Mouse (Mus musculus): ENCODE measurements at regions not wholly inside any gene's neighbourhood (a gene's known extent, or its start where the extent isn't known, plus 50 kb on each side); places are given as distances from the start of the nearest gene placed in this dataset.
A peak's percentile ranks its signal among the peaks of the same experiment; 100 is the strongest.

DNA sequence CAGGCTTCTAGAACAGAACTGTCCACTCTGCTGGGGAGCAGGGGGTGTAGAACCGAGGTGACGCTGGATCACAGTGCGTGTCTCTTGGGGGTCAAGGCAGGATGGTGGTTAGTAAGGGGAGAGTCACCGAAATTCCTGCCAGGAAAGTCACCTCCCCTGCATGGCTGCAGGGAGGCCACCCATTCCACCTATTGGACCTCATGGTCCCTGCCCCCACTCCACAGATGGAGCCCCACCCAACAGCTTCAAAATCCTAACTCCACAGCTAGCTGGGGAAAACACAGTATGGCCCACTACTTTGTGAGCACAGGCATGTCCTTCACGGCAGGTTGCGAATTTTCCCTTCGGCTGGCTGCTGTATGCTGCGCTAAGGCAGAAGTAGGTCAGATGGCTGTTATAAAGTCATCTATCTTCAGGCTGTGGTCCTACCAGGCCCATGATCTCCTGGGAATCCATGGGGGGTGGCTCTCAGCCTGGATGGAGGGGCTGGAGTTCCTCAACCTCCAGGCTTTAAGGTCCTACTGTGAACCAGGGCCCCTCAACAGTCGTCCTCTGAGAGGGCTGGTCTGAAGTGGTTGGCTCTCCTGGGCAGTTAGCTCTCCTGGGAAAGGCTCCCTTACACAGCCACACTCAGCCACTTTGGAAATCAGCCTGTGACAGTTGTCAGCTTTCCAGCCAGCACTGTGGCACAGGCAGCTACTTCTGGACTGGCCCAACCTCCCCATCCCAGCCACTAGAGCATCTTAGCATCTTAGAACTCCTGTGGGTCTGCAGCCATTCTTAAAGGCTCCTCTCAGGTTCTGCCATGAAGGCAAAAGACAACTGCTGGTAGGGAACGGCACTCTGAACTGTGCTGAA is 124.0 kb upstream of the Klf14 start:
- peak in 1 of 2 experiments; percentile 70 for DNase-seq (ENCODE audit: inconsistent age in 2 of 2, low spot score in 1 of 2)

DNA sequence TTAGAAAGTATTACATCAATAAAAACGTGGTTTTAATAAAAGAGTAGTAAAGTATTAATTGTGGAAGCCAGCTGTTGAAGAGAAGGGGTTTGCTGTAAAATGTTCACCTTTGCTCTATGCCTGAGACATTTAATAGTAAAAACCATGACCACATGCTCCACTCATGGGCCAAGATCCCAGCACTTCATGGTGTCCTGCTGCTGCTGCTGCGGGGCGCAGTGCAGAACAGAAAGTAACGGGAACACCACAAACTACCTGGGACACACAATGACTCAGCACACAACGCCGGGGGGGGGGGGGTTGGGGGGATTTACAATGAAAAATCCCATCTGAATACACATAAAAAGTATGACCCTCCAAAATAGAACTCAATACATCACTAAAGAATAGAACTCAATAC is 124.8 kb upstream of the Klf14 start:
- DNase-seq (ENCODE audit: inconsistent age in 2 of 2, low spot score in 1 of 2) = no peak

DNA sequence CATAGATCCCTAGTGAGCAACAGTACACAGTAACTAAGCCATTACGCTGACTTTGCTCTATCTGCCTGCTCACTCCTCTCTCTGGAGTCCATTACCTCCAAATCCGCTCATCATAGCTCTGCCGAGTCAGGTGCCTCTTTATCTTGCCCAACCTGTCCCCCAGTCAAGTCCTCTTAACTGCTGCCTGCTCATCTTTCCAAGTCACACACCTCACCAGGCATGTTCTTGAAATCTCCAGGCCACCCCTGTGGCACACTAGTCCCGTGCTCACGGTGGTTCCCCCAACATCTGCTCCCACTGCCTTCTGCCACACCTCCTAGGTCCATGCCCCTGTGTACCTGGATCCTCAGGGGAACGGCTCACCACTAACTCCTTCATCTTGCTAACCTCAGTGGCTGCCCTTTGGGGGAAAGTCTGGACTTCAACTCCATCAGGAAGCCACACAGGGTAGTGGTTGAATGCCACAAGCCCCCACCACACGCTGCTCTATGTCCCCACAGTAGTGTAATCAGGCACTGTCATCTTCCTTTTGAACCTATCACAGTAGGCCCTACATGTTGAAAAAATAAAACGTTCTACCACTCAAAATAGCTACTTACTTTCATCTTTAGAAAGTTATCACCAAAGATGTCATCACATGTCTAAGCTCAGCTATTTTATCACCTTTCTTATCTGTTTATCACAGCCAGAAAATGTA is 126.3 kb upstream of the Klf14 start:
- DNase-seq (ENCODE audit: inconsistent age in 2 of 2, low spot score in 1 of 2) = no peak

DNA sequence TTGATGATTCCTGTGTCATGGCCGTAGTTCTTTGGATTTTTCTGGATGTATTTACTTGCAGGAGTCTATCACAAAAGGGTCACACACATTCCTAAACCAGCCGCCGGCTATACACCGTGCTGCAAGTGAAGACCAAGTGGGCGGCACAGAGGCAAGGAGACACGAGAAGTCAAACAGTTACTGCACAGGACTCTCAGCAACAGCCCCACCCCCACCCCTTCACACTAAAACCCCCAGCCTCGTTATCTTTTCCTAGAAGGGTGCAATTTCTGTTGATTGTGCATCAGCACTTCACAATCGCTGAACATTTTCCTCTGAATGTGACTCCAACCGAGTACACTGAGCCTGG is 126.9 kb upstream of the Klf14 start:
- DNase-seq (ENCODE audit: inconsistent age in 2 of 2, low spot score in 1 of 2) = no peak

DNA sequence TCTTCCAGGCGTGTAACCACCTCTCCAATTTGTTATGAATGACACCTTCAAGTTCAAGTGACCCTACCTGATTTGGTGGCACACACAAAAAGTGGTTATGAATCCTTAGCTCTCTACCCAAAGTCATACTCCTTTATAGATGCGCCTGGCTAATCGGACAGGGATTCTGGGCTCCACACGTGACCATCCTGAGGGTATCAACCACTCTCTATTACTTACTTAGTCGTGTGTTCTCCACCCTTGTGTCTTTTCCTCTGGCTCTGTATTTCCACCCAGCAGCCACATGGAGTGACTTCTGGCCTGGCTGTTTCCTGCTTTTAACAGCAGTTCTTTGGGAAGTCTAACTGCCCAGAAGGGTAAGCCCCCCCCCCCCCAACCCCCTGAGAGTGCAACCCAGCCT is 127.4 kb upstream of the Klf14 start:
- no peak for DNase-seq (ENCODE audit: inconsistent age in 2 of 2, low spot score in 1 of 2)

DNA sequence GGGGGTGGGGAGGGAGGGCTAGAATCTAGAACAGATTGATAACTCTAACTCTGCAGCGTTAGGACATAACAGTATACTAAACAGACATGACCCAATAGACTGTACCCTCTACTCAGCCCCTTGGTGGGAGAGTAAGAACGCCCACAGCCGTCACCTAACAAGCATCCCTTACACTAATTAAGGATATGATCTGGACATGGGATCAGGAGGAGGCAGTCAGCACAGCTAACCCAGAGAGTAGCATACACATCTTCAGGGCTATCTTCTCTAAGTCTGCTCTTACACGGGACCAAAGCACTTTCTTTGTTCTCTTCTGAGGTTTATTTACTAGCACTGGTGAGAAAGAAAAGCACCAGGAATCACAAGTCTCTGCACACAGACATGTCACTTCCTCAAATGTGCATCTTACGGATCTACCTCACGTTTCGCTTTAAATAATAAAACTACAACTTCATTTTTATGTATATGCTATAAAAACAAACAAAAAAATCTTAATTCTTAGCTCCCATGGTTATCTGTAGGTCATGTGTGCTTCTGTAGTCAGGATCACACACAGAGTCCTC is 128.0 kb upstream of the Klf14 start:
- DNase-seq (ENCODE audit: inconsistent age in 2 of 2, low spot score in 1 of 2) = no peak

DNA sequence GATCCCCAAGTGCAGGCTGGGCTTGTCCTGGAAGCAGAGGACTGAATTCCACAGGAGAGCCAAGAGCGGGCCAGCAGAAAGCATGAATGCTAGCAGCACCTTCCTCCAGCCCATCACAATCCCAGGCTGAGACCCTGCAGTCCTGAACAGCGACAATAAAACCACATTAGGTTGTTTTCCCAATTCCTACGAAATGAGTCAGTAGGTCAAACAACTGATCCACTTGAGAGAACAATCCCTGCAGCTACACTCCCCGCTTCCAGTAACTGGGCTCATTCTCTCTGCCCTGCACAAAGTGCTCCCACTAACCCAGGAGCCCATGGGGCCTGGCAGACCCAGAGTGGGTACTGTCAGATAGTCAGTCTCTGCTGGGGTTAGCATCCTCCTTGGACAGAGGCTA is 128.6 kb upstream of the Klf14 start:
- DNase-seq (ENCODE audit: inconsistent age in 2 of 2, low spot score in 1 of 2) = peak in 1 of 2 experiments; percentile 45

DNA sequence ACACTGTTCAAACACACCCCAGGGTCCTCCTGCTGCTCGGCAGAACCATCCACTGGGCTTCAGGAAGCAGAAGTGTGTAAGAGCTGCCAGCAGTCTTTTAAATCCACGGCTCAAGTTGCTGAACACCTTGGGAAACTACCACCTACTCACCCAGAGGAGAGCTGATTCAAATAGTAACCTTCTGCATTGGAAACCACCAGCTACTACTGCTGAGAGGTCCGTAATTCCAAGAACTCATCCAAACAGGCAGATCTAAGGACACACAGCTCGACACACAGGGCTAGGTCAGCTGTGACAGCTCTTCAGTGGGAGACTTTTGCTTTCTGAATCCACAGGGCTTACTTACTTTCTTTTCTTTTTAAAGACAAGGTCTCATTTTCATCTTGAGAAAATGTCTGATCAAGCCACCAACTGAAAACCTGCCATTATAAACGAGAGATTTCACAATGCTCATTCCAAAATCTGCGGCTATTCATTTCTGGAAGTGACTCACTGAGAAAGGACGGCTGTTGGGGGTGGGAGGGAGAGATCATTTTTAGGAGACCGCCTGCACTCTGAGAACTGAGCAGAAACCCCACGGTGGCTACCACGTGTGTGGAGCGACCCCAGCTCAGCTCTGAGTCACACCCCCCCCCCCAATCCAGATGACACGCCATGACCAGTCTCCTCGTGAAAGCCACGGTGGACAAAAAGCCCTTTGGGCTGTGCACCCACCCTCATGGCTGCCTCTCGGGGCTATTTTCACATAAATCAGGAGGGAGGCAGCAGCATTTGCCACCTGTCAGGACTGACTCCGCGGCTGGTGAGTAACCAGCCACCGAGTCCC is 129.5 kb upstream of the Klf14 start:
- DNase-seq (ENCODE audit: inconsistent age in 2 of 2, low spot score in 1 of 2) = peak in 1 of 2 experiments; percentile 87

DNA sequence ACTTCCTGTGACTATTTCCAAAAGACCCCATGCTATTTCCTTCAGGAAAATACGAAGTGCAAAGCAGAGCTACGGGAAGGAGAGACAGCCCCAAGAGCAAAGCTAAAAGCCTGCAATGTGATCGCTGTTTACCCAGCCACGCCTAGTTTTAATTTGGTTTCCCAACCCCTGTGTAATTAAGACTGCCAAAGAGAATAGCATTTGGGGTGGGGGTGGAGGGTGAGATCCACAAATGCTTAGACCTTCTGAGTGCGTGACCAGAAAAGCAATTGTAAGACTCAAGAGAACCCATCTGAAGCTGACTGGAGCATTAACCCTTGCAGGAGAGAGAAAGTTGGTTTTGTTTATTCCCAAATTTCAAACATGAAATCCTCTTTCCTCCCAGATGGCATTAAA is 130.1 kb upstream of the Klf14 start:
- peak in 1 of 2 experiments; percentile 77 for DNase-seq (ENCODE audit: inconsistent age in 2 of 2, low spot score in 1 of 2)

DNA sequence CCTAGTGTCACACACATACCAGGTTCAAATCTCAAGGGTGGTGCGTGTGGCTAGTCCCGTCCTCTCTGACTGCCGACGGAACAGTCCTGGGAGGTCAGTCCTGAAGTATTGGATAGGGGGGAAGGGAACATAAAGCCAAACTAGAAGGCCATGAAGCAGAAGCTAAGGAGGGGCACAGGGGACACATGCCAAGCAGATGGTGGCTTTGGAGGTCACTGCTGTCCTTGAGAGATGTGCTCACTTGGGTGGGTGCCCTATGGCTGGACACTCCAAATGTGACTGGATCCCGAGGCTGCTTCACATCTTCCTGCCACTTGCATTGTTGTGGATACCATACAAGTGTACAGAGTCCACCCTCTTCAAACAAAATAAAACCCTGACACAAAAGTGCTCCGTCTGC is 131.4 kb upstream of the Klf14 start:
- DNase-seq (ENCODE audit: inconsistent age in 2 of 2, low spot score in 1 of 2) = peak in 1 of 2 experiments; percentile 69

DNA sequence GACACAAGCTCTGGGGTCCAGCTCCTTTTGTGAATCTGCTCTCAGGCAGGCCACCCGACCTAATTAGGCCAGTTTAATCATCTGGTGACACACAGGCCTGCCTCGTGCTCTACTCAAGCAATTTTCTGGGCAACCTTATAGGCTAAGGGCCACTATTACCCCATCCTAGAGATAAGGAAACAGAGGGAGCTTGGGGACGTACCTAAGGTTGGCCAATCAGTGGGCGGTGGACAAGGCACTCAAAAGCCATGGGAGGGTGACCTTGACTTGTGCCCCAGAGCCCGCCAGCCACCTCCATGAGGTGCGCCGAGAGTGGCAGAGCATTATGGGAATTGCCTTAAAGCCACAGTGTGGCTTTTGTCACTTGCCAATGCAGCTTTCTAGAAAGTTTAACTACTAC is 131.9 kb upstream of the Klf14 start:
- peak in 1 of 2 experiments; percentile 67 for DNase-seq (ENCODE audit: inconsistent age in 2 of 2, low spot score in 1 of 2)

DNA sequence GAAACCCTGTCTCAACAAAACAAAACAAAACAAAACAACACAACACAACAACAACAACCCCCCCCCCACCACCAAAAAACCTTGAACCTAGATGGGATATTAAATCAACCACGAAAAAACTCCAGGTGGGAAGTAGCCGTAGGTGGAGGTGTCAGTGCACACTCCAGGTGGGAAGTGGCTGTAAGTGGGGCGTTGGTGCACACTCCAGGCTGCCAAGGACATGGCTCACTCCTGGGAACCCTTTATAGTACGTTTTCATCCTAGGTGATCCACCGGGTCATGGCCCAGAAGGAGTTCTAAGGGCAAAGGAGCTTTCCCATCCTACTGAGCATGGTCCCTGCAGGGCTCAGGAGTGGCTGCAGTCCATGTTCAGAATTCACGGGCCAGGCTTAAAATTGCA is 133.4 kb upstream of the Klf14 start:
- no peak for DNase-seq (ENCODE audit: inconsistent age in 2 of 2, low spot score in 1 of 2)

DNA sequence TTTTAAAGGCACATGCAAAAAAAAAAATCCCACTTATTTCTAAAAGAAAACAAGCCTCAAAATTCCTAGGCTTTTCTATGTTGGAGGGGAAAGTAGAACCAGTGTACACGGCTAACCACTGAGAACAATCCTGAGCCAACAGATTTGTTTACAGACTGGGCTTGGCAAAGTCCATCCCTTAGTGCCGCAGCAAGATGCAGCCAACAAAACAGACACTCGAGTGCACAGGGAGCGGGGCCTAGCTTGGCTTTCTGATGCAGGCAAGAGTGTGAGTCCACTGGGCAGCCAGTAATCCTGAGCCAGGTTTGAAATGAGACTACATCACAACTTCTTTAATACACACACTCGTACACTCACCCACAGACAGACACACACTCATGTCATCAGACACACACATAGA is 133.9 kb upstream of the Klf14 start:
- DNase-seq (ENCODE audit: inconsistent age in 2 of 2, low spot score in 1 of 2) = no peak

DNA sequence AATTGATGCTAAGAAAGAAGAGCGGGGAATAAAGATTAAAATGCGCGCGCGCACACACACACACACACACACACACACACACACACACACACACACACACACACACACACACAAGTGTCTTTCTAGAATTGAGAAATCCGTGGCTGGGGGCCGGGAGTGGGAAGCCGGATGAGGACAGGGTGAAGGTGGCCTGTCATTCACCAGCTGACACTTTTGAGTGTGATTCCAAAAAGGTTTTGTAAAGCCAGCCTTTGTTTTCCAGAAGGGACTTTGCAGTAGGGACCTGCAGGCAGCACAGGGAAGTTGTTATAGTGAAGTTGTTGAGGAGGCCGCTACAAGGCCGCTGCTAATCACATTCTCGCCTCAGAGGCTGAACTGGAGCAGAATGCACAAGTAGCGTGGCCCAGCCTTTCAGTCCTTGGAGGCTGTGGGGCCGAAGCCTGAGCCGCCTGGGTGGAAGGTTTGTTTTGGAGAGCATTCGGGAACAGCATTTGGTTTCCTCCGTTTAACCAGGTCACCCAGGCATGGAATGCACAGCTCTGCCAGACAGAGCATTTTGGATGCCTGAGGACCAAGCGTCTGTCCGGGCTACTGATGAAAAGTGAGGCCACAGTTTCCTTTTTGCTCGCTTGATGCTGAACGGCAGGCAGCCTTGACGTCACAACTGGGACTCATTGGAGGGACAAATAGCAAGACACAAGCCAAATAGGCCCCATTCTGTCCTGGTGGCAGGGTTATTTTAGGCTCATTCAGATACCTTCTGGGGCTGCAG is 137.3 kb upstream of the Klf14 start:
- peak in 1 of 2 experiments; percentile 76 for DNase-seq (ENCODE audit: inconsistent age in 2 of 2, low spot score in 1 of 2)

DNA sequence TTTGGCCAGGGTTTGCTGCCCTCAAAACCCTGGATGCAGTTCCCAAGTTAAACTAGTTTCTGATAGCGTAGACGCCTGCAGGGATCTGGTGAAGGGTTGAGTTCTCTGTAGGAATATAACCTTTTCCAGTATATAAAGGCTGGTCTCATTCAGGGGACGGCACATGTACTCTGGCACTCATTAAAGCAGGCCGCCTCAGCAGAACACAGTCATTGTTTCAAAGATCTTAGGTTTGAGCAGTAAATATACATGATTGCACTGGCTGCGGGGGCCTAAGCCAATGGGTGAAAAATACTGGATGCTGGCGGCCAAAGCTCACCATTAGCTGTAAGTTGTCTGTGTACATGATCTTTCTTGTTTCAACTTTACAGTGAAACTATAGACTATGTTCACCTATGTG is 137.9 kb upstream of the Klf14 start:
- peak in 1 of 2 experiments; percentile 49 for DNase-seq (ENCODE audit: inconsistent age in 2 of 2, low spot score in 1 of 2)

DNA sequence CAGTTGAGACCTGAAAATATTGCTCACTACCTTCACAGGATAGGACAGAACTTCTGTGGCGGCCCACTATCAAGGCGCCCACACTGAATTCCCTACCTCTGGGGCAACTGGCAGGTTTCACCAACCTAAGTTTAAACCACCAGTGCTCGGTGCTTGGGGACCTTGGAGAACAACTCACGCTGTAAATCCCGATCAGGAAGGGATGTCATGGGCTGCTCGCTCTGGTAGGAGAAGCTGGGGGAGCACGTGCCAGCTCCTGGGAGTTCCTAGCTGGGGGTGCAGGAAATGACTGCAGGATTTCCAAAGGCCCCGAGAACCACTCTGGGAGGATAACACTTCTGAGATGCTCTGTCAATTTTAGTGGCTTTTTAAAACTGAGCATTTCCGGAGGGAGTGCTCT is 138.4 kb upstream of the Klf14 start:
- peak in 1 of 2 experiments; percentile 68 for DNase-seq (ENCODE audit: inconsistent age in 2 of 2, low spot score in 1 of 2)

DNA sequence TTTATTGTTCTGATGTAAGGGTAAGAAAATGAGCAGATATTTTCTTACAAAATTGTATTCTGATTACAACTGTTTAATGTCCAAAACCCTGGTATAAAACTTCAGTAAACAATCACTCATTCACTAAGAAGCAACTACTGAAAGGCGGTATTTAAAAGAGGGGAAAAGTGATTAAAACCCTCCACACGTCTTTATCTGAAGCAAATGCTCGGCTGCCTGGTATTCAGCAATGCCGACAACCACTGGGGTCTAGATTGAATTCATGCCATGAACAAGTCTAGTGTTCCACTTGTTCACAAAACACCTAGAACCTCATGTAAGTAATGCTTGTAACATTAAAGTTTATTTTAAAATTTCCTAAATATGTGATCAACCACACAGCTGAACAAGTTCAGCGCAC is 139.2 kb upstream of the Klf14 start:
- DNase-seq (ENCODE audit: inconsistent age in 2 of 2, low spot score in 1 of 2) = no peak

DNA sequence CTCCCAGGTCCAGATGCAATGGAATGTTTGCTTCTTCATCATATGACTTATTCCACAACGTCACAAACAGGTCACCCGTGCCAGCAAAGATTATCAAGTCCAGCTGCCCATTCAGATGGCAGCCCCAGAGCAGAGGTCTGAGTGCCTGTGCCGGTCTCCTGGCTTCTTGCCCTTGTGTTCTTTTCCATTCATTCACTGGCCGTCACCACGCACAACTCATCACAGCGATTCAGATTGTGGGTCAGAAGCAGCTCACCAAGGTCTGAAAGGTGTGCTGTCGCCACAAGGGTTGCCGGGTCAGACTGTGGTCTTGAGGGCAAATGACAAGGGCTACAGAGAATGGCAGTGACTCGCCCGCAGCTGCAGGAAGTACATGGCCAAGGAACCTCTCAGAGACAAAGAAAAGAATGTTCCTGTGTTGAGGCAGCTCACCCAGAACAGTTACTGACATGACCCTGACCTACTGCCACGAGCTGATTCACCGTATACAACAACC is 141.3 kb upstream of the Klf14 start:
- DNase-seq (ENCODE audit: inconsistent age in 2 of 2, low spot score in 1 of 2) = peak; percentile 83 to 94

DNA sequence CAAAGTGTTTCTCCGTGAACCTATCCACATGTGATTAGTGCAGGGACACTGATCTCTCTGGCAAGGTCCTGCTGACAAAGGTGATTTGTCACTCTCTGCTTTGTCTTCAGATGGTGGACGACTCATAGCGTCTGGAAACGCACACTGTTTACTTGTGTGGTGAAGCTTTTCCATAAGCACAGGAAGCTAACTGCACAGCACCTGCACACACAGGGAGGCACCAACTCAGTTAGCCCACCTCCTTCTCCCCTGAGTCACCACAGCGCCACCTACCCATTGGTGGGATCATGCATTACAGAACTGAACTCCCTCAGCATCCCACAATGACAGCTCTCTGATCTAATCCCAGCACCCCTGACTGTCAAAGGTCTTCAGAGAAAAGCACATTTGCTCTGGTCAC is 141.9 kb upstream of the Klf14 start:
- DNase-seq (ENCODE audit: inconsistent age in 2 of 2, low spot score in 1 of 2) = no peak

DNA sequence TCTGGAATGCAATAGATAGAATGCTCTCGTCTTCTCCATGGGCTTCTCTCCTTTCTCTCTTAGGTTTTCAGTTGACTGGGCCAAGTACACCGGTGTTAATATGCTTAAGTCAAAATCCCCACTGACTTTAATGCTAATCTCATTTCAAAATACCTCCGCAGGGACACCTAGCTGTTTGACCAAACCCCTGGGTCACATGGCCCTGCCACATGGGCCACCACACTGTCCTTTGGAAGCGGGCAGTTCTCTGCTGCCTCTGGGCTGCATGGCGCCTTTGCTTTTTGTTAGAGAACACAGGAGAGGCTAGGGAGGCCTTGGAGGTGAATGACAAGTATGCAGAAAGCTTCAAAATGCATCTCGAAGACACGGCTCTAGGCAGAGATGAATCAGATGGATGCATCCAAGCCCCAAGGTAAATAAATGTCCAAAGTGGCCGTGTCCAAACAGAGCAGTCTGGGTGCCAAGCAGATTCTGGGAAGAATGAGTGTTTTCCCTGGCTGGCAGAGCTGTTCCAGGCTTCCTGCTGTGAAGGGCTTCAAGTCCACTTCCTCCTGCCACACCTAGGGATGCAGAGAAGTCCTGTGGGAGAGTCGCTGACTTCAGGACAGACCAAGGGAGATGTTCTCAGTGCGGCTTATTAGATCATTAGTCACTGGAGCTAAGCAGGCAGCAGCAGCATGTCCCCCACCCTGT is 147.4 kb upstream of the Klf14 start:
- no peak for DNase-seq (ENCODE audit: inconsistent age in 2 of 2, low spot score in 1 of 2)
